Mouse (Mus musculus): ENCODE measurements around the gene Cinp. TPM values are rescaled to one million over a fixed set of nuclear protein-coding genes. Genes with fewer than 3 reads are reported as not detected.

Cinp gene
- polyA plus RNA-seq, 1 experiment from 2014 or later = 78.4 TPM

Other genes with a start within 250 kb of the Cinp start
- gene 1700001K19Rik, start 206.5 kb downstream of the Cinp start, polyA plus RNA-seq (2015; fragmentation: Nextera tagmentation; extraction: Ambion mirVana) = 0.25 TPM in 1 of 2 replicates, not detected in the other
- gene Hsp90aa1, start 186.4 kb downstream of the Cinp start, polyA plus RNA-seq (2015; fragmentation: Nextera tagmentation; extraction: Ambion mirVana) = 654 and 733 TPM in 2 replicates
- gene Wdr20, start 151.2 kb downstream of the Cinp start, polyA plus RNA-seq (2015; fragmentation: Nextera tagmentation; extraction: Ambion mirVana) = 23.0 and 23.4 TPM in 2 replicates
- gene Mok, start 48.2 kb downstream of the Cinp start, polyA plus RNA-seq (2015; fragmentation: Nextera tagmentation; extraction: Ambion mirVana) = 2.2 and 2.9 TPM in 2 replicates
- 4.4 and 4.6 TPM in 2 replicates for gene Zfp839, start 38.9 kb downstream of the Cinp start, polyA plus RNA-seq (2015; fragmentation: Nextera tagmentation; extraction: Ambion mirVana)
- 4.2 and 4.3 TPM in 2 replicates for gene Tecpr2, start 119 bp upstream of the Cinp start, polyA plus RNA-seq (2015; fragmentation: Nextera tagmentation; extraction: Ambion mirVana)
- 17.4 and 18.5 TPM in 2 replicates for gene Ankrd9, start 89.9 kb upstream of the Cinp start, polyA plus RNA-seq (2015; fragmentation: Nextera tagmentation; extraction: Ambion mirVana)
- 9.5 and 10.9 TPM in 2 replicates for gene Rcor1, start 150.2 kb upstream of the Cinp start, polyA plus RNA-seq (2015; fragmentation: Nextera tagmentation; extraction: Ambion mirVana)